Mouse (Mus musculus): Measurements from ENCODE around the gene Tecr.
"Not testable (repeated sequence)": the region's sequence is repeated elsewhere in the genome, so short reads cannot be mapped to it uniquely, and the experiment has no call there.

Tecr gene

DNA sequence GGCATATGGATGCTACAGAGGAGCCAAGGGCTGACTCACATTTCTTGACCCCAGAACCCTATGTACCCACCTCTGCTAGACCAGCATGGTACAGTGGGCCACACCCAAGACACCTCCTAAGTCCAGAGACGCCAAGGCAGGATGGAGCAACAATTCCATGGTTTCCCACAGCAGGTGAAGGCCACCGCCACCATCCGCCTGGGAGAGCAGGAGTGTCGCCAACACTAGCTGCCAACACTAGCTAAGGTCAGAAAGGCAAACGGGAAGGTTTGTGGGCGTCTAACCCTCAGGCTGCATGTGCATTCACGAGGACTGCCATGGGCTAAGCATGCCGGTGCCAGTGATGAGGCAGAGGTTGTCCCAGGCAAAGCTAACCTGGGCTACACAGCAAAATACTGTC, 25.5 kb downstream of the Tecr start:
- DNase-seq (ENCODE audit: low read depth, low spot score) = no peak

DNA sequence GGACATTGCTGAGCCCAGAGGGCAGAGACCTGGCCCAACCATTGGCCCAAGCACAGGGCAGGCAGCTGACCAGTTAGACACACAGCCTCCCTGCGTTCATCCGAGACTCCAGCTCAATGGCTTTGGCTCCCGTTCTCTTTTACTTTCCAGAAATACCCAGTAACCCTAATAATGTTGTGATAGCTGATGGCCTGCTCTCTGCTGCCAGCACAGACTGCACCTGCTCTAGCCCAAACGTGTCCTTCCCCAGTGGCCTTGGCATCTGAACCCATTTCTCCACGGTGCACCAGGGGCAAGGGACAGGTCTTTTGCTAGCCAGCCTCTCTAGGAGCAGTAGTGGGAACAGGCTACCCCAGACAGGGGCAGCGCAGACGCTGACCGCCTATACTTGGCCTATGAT, 26.9 kb downstream of the Tecr start:
- no peak for DNase-seq (ENCODE audit: low read depth, low spot score)

DNA sequence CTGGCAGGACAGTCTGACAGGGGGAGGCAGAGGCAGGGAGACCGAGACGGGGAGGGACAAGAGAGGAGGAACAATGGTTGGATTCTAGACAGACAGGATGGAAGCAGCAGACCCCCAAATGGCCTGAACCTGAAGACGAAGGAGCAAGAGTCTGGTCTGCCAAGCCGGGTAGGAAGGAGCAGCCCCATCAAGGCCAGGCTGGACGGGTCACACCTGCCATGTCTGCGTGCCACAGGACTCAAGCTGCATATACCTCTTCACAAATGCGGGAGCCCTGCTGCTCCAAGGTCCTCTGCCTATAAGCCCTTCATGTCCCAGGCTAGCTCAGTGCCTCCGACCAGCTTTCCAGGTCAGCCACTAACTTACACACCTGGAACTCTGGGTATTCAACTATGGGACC, 28.1 kb downstream of the Tecr start:
- no peak for DNase-seq (ENCODE audit: low read depth, low spot score)

DNA sequence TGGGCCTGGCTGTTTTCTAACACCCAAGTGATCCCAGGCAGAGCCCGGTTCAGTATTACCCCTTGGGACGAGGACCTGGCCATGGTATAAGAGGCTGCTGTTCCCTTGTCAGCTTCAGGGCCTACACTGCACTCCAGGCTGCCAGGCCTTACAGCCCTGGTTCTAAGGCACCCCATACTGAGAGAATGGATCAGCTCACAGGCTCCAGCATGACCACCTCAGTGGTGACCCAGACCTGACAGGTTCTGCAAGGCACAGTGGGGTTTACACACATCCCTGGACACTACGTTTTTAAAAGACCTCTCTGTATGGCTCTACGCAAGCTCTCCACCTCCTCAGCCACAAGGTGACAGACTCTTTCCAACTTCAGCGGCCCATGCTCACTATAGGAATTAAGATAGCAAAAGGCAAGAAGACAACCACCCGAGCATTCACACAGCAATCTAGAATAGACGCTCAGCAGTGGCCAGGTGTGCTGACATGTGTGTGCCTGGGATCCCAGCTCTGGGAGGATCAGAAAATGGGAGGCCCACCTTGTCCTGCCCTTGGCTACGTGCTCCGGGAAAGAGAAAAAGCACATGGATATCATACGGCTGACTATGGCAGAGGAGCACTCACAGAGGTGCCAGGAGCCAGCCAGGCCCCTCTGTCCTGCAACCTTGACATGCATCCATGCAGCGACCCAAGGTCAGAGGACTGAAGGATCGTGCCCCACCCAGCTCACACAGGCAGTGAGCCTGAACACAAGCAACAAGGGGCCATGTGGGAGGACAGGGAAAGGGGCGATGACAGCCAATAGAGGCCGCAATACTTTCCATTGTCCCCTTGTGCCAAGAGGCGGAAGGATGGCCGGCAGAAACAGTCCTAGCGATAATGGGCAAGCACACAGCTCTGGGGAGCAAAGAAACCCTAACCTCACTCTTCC, 29.4 kb downstream of the Tecr start:
- DNase-seq (ENCODE audit: low read depth, low spot score) = no peak

DNA sequence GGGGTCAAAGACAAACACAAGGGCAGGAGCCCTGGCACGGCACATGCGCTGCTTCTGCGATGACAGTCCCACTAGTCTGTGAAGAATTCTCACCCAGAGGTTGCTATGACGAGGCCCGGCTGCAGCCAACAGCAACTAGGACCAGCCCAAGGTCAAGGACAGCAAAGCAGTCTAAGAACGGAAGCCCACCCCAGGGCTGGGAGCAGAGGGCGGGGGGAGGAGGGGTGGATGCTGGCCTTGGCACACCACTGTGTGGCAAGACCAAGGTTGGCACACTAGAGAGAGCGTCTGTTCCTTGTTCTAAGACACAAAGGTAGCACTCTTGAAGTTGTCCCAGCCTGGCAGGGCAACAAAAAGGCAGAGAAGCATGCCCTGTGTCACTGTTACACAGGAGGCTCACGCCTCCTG, 30.4 kb downstream of the Tecr start:
- DNase-seq (ENCODE audit: low read depth, low spot score) = no peak

DNA sequence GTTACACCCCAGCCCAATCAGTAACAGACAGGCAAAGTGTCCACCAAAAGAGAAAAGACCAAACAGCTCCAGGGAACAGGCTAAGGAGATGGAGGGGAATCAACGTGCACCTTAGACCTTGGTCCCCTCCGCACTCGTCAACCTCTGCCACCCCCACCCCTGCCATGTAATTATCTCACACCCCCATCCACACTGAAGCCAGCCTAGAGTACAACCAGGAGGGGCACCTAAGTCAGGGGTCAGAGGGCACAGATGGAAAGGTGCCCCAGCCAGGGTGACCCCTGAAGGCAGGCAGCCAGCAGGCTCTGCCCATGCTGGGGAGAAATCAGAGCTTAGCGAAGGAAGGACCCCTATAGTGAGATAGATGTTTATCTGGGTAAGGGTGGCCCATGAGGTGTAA, 30.9 kb downstream of the Tecr start:
- DNase-seq (ENCODE audit: low read depth, low spot score) = no peak

DNA sequence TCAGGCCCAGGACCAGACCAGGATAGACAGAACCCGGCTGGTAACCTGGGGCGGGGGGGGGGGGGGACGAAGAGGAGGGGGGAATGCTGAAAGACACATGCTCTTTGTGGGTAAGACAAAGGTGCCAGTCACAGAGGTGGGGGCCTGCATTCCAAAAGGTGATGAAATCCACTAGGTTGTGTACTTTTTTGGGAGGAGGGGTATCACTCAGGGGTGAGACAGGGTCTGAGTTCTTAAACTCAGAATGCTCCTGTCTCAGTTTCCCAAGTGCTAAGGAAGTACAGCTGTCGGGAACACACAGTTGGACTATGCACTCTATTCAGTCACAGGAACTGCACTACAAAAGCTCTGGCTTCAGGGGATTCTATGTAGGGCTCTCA, 31.3 kb downstream of the Tecr start:
- DNase-seq (ENCODE audit: low read depth, low spot score) = no peak

DNA sequence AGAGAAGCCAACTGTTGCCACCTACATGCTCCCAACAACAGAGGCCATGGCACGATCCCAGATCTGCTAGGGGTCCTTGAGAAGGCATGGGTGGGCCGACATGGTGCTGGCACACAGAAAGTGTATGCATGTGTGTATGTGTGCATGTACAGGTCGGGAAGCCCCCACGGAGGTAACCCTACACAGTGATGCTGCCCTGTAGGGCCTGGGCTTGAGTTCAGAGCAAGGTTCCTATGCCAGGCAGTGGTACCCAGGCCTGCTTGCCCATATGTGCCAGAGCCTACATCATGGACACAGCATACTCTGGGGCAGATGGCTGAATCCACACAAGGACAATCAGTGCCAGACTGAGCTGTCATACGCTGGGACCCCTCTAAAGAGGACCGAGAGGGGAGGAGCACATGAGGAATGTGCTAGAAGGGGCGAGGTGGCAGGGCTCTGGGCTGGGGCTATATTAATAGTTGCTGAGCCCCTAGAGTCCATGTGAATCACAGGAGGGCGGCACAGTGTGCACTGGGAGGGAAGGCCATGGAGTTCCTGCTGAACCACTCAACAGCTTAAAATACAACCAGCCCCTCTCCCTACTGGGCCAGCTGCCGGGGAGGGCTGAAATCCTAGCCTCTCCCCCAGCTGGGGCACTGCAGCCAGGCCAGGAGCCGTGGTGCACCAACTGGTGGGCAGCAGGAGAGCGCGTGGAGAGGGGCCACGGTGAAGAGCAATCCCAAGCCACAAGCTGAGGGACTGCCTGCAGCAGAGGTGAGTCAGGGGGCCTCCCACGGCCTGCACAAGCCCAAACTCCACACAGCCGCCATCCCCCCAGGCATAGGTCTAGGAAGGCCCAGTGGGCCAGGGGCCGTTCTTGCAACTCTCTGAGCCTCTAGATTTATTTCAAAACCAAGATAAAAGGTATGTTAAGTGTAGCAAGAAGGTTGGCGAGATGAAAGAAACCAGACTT, 31.9 kb downstream of the Tecr start:
- no peak for DNase-seq (ENCODE audit: low read depth, low spot score)

DNA sequence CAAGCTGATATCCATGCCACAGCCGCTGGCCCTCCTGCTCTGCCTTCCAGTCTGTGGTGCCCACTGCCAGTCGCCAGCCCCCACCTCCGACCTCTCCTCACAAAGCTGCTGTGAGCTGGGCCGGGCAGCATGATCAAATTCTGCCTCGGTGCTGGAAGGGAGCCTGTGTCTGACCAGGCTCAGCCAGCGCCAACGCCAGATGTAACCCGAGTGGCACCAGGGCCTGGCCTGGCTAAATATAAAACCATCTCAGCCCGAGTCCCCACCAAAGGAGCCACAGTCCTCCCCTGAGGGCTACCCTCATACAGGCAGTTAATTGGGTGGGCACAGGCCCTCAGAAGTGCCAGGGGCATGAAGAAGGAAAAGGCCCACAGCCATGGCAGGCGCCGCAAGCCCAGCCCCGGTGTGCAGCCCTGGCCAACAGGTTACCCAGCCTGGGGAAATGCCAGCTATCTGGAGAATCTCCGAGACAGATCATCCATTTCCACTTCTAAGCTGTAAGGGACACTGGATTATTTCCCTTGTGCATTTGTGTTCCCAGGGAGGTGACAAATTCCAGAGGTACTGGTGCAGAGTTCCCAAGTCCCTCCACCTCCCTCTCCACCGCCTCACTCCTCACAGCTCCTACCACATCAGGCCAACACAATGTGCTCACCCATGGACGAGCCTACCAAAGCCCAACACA, 33.0 kb downstream of the Tecr start:
- no peak for DNase-seq (ENCODE audit: low read depth, low spot score)

DNA sequence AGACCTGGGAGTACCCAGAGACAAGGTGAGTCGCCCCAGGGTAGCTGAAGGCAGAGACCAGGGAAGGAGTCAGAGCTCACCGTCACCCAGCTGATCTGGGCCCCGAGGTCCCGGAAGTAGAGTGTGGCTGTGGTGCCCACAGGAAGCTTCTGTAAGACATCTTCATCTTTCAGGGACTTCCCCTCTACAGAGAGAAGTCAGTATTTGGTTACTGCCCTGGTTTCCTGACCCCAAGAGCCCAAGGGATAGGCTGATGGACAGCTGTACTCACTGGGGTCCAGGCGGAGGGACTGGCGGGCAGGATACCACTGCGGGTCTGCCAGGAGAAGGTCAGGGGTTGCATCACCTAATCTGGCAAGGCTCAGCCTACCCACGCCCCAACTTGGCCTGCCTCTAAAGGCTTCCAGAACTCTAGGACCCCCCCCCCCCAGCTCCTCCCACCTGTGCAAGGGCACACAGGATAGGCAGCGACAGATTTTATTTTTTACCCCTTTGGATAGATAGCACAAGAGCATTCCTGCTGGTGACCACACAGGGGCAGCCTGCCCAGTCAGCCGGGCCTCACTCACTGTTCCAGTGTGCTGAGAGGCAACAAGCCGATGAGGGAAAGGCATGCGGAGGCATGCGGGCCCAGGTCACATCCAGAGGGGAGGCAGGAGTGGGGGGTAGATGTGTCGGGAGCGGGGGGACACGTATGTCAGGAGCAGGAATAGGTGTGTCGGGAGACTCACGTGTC, 34.5 kb downstream of the Tecr start:
- no peak for DNase-seq (ENCODE audit: low read depth, low spot score)

DNA sequence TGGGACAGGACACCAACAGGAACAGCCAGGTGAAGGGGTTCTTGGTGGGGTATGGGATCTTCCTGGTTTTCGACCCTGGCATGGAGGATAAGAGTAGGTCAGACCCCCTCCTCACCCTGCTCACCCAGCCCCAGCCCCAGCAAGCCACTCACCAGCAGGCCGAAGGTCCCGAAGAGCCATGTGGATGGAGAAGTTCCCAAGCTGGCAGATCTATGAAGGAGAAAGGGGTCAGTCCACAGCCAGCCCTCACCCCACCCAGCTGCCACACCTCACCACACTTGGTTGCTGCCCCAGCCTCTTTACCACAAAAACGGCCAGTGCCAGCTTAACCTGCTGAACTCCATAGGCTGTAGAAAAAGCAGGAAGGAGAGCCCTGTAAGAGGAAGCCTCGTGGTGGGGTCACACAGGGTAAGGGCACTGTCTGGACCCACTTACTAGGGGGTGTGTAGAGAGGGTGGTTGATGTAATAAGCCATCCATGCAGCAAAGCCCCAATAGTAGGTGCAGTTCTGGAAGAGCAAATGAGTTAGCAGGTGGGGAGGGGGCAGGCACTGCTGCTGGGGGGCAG, 35.4 kb downstream of the Tecr start:
- DNase-seq (ENCODE audit: low read depth, low spot score) = no peak

DNA sequence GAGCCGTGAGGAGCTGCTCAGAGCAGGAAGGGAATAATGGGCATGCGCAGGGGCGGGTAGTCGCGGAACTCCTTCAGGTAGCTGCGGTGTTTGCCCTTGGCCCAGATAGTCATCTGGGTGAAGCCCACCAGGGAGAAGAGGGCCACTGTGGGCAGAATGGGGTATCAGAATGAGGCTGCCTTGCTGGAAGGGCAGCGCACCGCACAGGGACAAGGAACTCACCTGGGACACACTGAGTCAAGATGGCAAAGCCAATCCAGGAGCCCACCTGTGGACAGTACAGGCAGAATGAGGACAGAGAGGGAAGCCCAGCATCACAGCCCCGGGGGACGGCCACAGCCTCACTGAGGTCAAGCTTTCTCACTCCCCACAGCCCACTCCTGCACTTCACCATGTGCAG, 36.0 kb downstream of the Tecr start:
- no peak for DNase-seq (ENCODE audit: low read depth, low spot score)

DNA sequence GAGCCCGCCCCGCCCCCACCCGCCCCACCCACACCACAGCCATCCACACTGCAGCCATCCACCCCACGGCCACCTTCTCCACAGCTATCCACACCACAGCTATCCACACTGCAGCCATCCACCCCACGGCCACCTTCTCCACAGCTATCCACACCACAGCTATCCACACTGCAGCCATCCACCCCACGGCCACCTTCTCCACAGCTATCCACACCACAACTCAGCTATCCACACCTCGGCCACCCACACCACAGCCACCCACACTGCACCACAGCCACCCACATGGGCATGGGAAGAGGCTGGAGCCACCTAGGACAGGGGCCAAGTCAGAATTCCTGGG, 36.8 kb downstream of the Tecr start:
- not testable (repeated sequence) for DNase-seq (ENCODE audit: low read depth, low spot score)

DNA sequence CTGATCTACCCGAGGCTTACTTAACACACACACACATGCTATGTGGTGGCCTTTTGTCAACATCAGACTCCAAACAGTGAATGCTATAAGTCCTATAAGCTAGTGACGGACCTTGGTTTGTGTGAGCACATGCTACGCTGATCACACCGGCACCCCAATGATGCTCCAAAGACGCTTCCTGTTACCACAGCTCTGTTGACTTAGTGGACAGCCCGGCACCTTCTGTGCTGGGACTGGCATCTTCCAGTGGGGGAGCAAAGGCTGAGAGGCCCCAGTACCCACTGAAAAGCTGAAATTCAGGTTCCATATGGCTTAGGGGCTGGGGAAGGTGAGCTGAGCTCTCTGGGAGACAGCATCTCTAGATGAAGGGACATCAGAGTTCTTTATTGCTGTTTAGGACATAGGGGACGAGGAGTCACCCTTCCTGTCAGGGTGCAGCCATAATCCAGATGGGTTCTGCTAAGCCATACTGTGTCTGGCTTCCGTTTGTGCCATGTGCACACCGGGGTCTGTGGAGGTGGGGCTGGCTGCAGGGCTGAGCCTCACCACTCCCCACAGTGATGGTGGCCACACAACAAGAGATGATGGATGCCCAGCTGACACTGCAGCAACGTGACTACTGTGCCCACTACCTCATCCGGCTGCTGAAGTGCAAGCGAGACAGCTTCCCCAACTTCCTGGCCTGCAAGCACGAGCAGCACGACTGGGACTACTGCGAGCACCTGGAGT, 37.3 kb downstream of the Tecr start:
- no peak for DNase-seq (ENCODE audit: low read depth, low spot score)

DNA sequence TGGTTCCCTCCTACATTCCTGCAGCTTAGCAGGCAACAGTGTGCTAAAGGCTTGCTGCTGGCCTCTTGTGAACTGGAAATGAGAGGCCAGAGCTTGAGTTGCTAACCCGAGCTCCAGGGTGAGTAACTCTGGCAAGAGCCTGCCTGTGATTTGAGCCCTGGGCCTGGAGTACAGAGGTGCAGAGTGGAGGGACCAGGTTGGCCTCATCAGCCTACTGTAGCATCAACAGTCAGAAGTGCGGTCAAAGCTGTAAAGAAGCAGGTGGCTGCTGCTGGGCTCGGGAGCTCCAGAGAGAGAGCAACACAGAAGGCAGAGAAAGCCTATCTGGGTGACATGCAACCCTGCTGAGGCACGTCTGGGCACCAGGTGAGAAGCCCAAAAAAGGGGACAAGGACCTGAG, 38.6 kb downstream of the Tecr start:
- no peak for DNase-seq (ENCODE audit: low read depth, low spot score)

DNA sequence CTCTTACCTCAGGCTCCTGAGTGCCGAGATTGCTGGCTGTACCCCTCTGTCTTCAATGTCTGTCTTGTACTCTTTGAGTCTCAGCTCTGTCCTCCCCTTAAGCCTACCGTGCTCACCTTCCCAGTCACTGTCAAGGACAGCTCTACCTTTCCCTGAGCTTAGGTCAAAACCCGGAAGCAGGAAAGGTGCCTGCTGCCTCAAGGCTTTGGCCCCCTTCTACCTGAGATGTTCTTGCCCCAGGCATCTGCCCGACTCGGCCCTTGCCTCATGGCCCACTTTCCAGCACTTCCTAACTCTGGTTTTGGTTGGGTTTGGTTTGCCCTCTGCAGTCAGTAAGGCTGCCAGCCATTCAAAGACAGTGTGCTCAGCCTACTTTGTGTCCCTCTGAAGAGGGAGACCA, 39.0 kb downstream of the Tecr start:
- no peak for DNase-seq (ENCODE audit: low read depth, low spot score)

DNA sequence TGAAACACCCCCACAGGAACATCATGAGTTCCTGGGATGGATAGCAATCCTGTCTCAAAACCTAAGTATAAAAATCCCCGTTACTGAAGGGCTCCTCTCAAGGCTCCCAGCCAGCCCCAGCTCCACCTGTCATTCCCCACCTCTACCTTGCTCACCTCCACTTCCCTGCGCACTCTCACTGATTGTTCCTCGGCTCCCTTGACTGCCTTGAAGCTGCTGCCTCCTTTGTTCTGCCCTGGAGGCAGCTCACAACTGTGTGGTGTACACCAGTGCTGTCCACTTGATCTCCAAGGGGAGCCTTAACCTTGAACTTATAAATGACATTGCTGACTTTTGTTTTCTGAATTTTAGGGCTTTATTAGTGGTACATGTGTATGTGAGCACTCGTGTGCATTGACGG, 39.6 kb downstream of the Tecr start:
- no peak for DNase-seq (ENCODE audit: low read depth, low spot score)

DNA sequence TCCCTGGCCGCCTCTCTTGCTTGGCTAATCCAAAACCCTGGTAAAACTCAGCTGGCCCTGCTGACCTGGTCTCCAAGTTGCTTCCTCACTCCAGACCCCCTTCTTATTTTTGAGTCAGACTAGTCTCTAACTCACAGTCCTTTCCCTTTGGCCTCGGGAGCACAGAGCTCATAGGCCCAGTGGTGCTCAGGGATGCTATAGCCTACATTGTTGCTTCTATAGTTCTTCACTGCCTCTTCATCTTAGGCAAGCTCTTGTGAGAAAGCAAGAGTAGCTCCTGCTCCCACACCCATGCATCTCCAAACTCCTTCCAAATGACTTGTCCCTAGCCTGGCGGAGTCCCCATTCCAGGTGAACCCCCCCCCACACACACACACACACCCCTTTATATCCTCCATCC, 40.1 kb downstream of the Tecr start:
- DNase-seq (ENCODE audit: low read depth, low spot score) = no peak

DNA sequence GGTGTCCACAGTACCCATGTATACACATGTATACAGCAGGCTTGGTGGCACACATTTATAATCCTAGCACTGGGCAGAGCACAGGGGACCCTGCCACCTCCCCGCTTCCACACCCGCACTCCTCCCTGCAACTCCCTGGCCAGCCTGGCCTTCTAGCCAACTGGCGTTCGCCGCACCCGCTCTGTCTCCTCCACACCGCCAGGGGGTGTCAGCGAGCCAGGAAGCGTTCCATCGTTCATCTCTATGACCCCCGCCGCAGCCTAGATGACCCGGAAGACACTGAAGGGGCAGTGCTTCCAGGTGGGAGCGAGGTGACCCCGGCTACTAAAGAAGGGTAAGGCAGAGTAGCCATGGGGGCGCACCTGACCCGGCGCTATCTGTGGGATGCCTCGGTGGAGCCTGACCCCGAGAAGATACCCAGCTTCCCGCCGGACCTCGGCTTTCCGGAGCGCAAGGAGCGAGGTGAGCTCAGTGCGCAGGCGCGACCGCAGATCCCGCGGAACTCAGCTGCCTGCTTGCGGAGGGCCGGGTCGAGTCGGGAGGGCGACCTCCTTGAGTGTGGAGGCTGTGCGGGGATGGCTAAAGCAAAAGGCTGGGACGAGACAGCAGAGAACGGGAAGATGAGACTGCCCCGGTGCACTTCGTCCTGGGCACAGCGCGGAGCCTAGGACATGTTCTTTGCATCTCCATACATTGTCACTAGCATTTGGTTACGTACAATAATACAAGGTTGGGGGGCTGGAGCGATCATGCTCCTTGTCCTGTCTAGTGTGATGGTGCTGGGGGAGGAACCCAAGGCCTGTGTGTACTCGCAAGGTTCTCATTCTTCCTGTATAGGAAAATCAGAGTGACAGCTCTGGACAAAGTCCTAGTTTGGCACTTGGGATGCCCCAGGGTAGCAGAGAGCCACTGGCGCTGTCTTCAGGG, 41.0 kb downstream of the Tecr start, which contains the start of gene Ndufb7:
Ndufb7 (plus strand) TSS at position 203 of the 927 bp plus-strand sequence.
- peak; percentile 94 for DNase-seq (ENCODE audit: low read depth, low spot score)
